Mouse (Mus musculus) midbrain, embryonic 16.5 days (tissue): Measurements from ENCODE around the gene Ccdc141. TPM values are rescaled to one million over a fixed set of nuclear protein-coding genes. Genes with fewer than 3 reads are reported as not detected.
A peak's percentile ranks its signal among the peaks of the same experiment; 100 is the strongest.

Experiments used
- ATAC-seq: fragments of 200-750 bp; cut with Nextera tagmentation; 2 replicates; pipeline ENCODE4 v1.8.0; 2017; ENCODE audit warnings: moderate TSS enrichment
- H3K27ac ChIP-seq: fragments of 300-500 bp; sonication (generic); 2 replicates; pipeline ENCODE4 v1.5.1; 2014; ENCODE audit warnings: mild to moderate bottlenecking, low read length, mixed read lengths
- H3K27me3 ChIP-seq: fragments of 300-500 bp; sonication (generic); 2 replicates; pipeline ENCODE4 v1.6.1; 2014; ENCODE audit warnings: low read depth, low read length, mixed read lengths; ENCODE audit not compliant: control insufficient read depth, insufficient read depth
- H3K36me3 ChIP-seq: fragments of 300-500 bp; sonication (generic); 2 replicates; pipeline ENCODE4 v1.6.1; 2014; ENCODE audit warnings: mild to moderate bottlenecking, low read length, moderate library complexity, mixed read lengths; ENCODE audit not compliant: control insufficient read depth, insufficient read depth
- H3K4me1 ChIP-seq: fragments of 300-500 bp; sonication (generic); 2 replicates; pipeline ENCODE4 v1.6.1; 2014; ENCODE audit warnings: mild to moderate bottlenecking, low read length, mixed read lengths; ENCODE audit not compliant: control insufficient read depth, insufficient read depth
- H3K4me2 ChIP-seq: fragments of 300-500 bp; sonication (generic); 2 replicates; pipeline ENCODE4 v1.6.1; 2014; ENCODE audit warnings: mild to moderate bottlenecking, low read length, mixed read lengths
- H3K4me3 ChIP-seq: fragments of 300-500 bp; sonication (generic); 2 replicates; pipeline ENCODE4 v1.5.1; 2014; ENCODE audit warnings: low read depth, mild to moderate bottlenecking, low read length, moderate library complexity, mixed read lengths
- H3K9ac ChIP-seq: fragments of 300-500 bp; sonication (generic); 2 replicates; pipeline ENCODE4 v1.6.1; 2014; ENCODE audit warnings: low read depth, low read length, mixed read lengths
- H3K9me3 ChIP-seq: fragments of 300-500 bp; sonication (generic); replicated peaks from 2 replicates; pipeline ENCODE4 v1.6.1; 2014; ENCODE audit warnings: mild to moderate bottlenecking, low read length, mixed read lengths; ENCODE audit not compliant: control insufficient read depth, poor library complexity, severe bottlenecking
- WGBS: fragments of 180-500 bp; shearing (Covaris S2); extraction: QIAGEN DNeasy Blood & Tissue Kit; methylation state at CpG from one replicate; pipeline ENCODE4 v1.1.7; 2014; 5-methylcytosine and 5-hydroxymethylcytosine counted together
- polyA plus RNA-seq: library from polyadenylated mRNA; unstranded; fragments of >200 nt; fragmentation: Nextera tagmentation; extraction: Ambion mirVana; gene quantifications from 2 replicates; pipeline ENCODE4 v1.2.1, GENCODE M21; 2015

The Ccdc141 gene
- polyA plus RNA-seq, 1 experiment from 2014 or later, result 7.1 TPM

- WGBS, result 86% methylated on average over 4 of the region's 4 CpGs
- Histone ChIP-seq H3K27me3 (no peaks in the 10 kb centered on the region), H3K9ac (no peak overlapping the region), H3K4me1 (no peaks in the 10 kb centered on the region), H3K9me3 (no peaks in the 10 kb centered on the region), H3K4me3 (no peak overlapping the region), H3K27ac (no peak overlapping the region), H3K36me3 (peaks cover 9% of the 10 kb centered on the region), H3K4me2 (no peak overlapping the region)
- ATAC-seq, result no peak
These were observed 12.0 kb upstream of the Ccdc141 start for GRCm38 (mm10) chr2:77182271-77182995.

- Histone ChIP-seq H3K36me3 (no peaks in the 10 kb centered on the region), H3K4me1 (peaks cover 17% of the 10 kb centered on the region), H3K4me2 (no peak overlapping the region), H3K9me3 (no peaks in the 10 kb centered on the region), H3K27ac (no peak overlapping the region), H3K27me3 (no peaks in the 10 kb centered on the region), H3K9ac (no peak overlapping the region), H3K4me3 (no peak overlapping the region)
- no peak for ATAC-seq
- 83% methylated on average over 2 of the region's 2 CpGs for WGBS
These were observed 7.0 kb upstream of the Ccdc141 start for GRCm38 (mm10) chr2:77177472-77177871.

- Histone ChIP-seq H3K9me3 (no peaks in the 10 kb centered on the region), H3K4me2 (no peak overlapping the region), H3K27me3 (no peaks in the 10 kb centered on the region), H3K4me3 (no peak overlapping the region), H3K27ac (no peak overlapping the region; the same call in 1 of the 2 replicates), H3K36me3 (no peaks in the 10 kb centered on the region), H3K4me1 (peaks cover 24% of the 10 kb centered on the region), H3K9ac (no peak overlapping the region)
- WGBS, result 63% methylated on average over 10 of the region's 10 CpGs
- 0 out of 2 replicates have a peak, but pooled peaks have one; percentile 13 for ATAC-seq
These were observed 6.0 kb upstream of the Ccdc141 start for GRCm38 (mm10) chr2:77176413-77176812.

- H3K4me1 ChIP-seq, result peaks cover 30% of the 10 kb centered on the region
- H3K9ac ChIP-seq, result no peak overlapping the region
- no peak overlapping the region for H3K4me3 ChIP-seq
- H3K4me2 ChIP-seq, result no peak overlapping the region
- no peak for ATAC-seq
- WGBS, result 72% methylated on average over 7 of the region's 7 CpGs
- H3K9me3 ChIP-seq, result no peaks in the 10 kb centered on the region
- no peaks in the 10 kb centered on the region for H3K27me3 ChIP-seq
- H3K36me3 ChIP-seq, result no peaks in the 10 kb centered on the region
- no peak overlapping the region for H3K27ac ChIP-seq
These were observed 5.0 kb upstream of the Ccdc141 start for GRCm38 (mm10) chr2:77175411-77175810.

- Histone ChIP-seq H3K9me3 (no peaks in the 10 kb centered on the region), H3K4me2 (no peak overlapping the region), H3K9ac (no peak overlapping the region), H3K27ac (0 out of 2 replicates have a peak overlapping the region, but pooled peaks have one; percentile 10), H3K4me1 (peaks cover 37% of the 10 kb centered on the region), H3K4me3 (no peak overlapping the region), H3K27me3 (no peaks in the 10 kb centered on the region), H3K36me3 (no peaks in the 10 kb centered on the region)
- 50% methylated on average over 2 of the region's 2 CpGs for WGBS
- ATAC-seq, result no peak
These were observed 3.9 kb upstream of the Ccdc141 start for GRCm38 (mm10) chr2:77174313-77174712.

- Histone ChIP-seq H3K27me3 (no peaks in the 10 kb centered on the region), H3K9ac (no peak overlapping the region), H3K27ac (no peak overlapping the region), H3K36me3 (no peaks in the 10 kb centered on the region), H3K9me3 (no peaks in the 10 kb centered on the region), H3K4me3 (no peak overlapping the region), H3K4me2 (no peak overlapping the region), H3K4me1 (peaks cover 37% of the 10 kb centered on the region)
- no peak for ATAC-seq
- 92% methylated on average over 6 of the region's 6 CpGs for WGBS
These were observed 3.4 kb upstream of the Ccdc141 start for GRCm38 (mm10) chr2:77173821-77174220.

GRCm38 (mm10) chr2:77173366-77173765 lies 2.9 kb upstream of the Ccdc141 start:
- H3K4me1 ChIP-seq, result peaks cover 37% of the 10 kb centered on the region
- H3K27ac ChIP-seq, result no peak overlapping the region
- no peak overlapping the region for H3K4me2 ChIP-seq
- 39% methylated on average over 6 of the region's 6 CpGs for WGBS
- no peak overlapping the region for H3K9ac ChIP-seq
- H3K27me3 ChIP-seq, result no peaks in the 10 kb centered on the region; the same call in 1 of the 2 replicates
- H3K4me3 ChIP-seq, result no peak overlapping the region
- ATAC-seq, result no peak
- H3K36me3 ChIP-seq, result no peaks in the 10 kb centered on the region
- H3K9me3 ChIP-seq, result no peaks in the 10 kb centered on the region

GRCm38 (mm10) chr2:77172241-77172671 lies 1.8 kb upstream of the Ccdc141 start:
- no peaks in the 10 kb centered on the region; the same call in 1 of the 2 replicates for H3K27me3 ChIP-seq
- H3K9ac ChIP-seq, result no peak overlapping the region
- no peaks in the 10 kb centered on the region for H3K36me3 ChIP-seq
- no peaks in the 10 kb centered on the region for H3K9me3 ChIP-seq
- 0 out of 2 replicates have a peak, but pooled peaks have one; percentile 18 for ATAC-seq
- H3K4me1 ChIP-seq, result peaks cover 37% of the 10 kb centered on the region
- 16% methylated on average over 10 of the region's 10 CpGs for WGBS
- H3K4me2 ChIP-seq, result peak overlapping the region; percentile 15; the same call in 1 of the 2 replicates
- no peak overlapping the region for H3K4me3 ChIP-seq
- H3K27ac ChIP-seq, result peak overlapping the region; percentile 45; the same call in 1 of the 2 replicates

- peak overlapping the region; percentile 45 for H3K27ac ChIP-seq
- no peaks in the 10 kb centered on the region; the same call in 1 of the 2 replicates for H3K27me3 ChIP-seq
- ATAC-seq, result peak; percentile 72
- no peak overlapping the region for H3K9ac ChIP-seq
- H3K4me3 ChIP-seq, result no peak overlapping the region
- WGBS, result 25% methylated on average over 23 of the region's 23 CpGs
- H3K36me3 ChIP-seq, result no peaks in the 10 kb centered on the region
- peak overlapping the region; percentile 47 for H3K4me2 ChIP-seq
- no peaks in the 10 kb centered on the region for H3K9me3 ChIP-seq
- peaks cover 37% of the 10 kb centered on the region for H3K4me1 ChIP-seq
These were observed 1.2 kb upstream of the Ccdc141 start for GRCm38 (mm10) chr2:77171444-77172240.
